Mouse (Mus musculus) cortical plate, adult 2 months (tissue): ENCODE measurements at regions not wholly inside any gene's neighbourhood (a gene's known extent, or its start where the extent isn't known, plus 50 kb on each side); places are given as distances from the start of the nearest gene placed in this dataset.

Experiments
- CTCF ChIP-seq: fragments of 200-500 bp; IDR thresholded peaks from 2 replicates; pipeline ENCODE4 v1.5.1; 2011; ENCODE audit warnings: mild to moderate bottlenecking, control low read depth, low read length; ENCODE audit not compliant: insufficient read depth; ENCODE audit errors: extremely low read depth
- POLR2A ChIP-seq: fragments of 200-500 bp; IDR thresholded peaks from 2 replicates; pipeline ENCODE4 v1.6.1; 2011; ENCODE audit warnings: mild to moderate bottlenecking, low read length, control low read depth; ENCODE audit not compliant: insufficient read depth; ENCODE audit errors: extremely low read depth

GRCm38 (mm10) chr15:57585411-57585810, 108.0 kb upstream of the Slc22a22 start:
- TF ChIP-seq POLR2A (no peak), CTCF (no peak)
